Mouse (Mus musculus): ENCODE measurements around the gene Irak4.

- TF ChIP-seq GATA1 (IDR thresholded peaks at IDR 0.05; ENCODE audit: borderline replicate concordance, low read length): no peak
- TF ChIP-seq FLI1 (IDR thresholded peaks at IDR 0.05; ENCODE audit: low read length): no peak
Observed at GRCm38 (mm10) chr15:94495936-94496335, 47.5 kb upstream of the Irak4 start.
